Mouse (Mus musculus) kidney, embryonic 16.5 days (tissue): ENCODE results near the gene Heatr6. TPM values are rescaled to one million over a fixed set of nuclear protein-coding genes. Genes with fewer than 3 reads are reported as not detected.

Experiments used
- ATAC-seq: fragments of 200-750 bp; cut with Nextera tagmentation; 2 replicates; pipeline ENCODE4 v1.8.0; 2017; ENCODE audit warnings: moderate TSS enrichment; ENCODE audit not compliant: low FRiP score, low TSS enrichment
- H3K27ac ChIP-seq: fragments of 300-500 bp; sonication (generic); 2 replicates; pipeline ENCODE4 v1.5.1; 2014; ENCODE audit warnings: low read length
- H3K27me3 ChIP-seq: fragments of 300-500 bp; sonication (generic); 2 replicates; pipeline ENCODE4 v1.6.1; 2014; ENCODE audit warnings: low read length, control low read depth, mixed read lengths; ENCODE audit not compliant: insufficient read depth
- H3K36me3 ChIP-seq: fragments of 300-500 bp; sonication (generic); 2 replicates; pipeline ENCODE4 v1.6.1; 2014; ENCODE audit warnings: low read length, control low read depth, mixed read lengths; ENCODE audit not compliant: insufficient read depth
- H3K4me1 ChIP-seq: fragments of 300-500 bp; sonication (generic); 2 replicates; pipeline ENCODE4 v1.6.1; 2014; ENCODE audit warnings: low read length, control low read depth, mixed read lengths; ENCODE audit not compliant: insufficient read depth
- H3K4me2 ChIP-seq: fragments of 300-500 bp; sonication (generic); replicated peaks from 2 replicates; pipeline ENCODE4 v1.6.1; 2014; ENCODE audit warnings: low read depth, low read length
- H3K4me3 ChIP-seq: fragments of 300-500 bp; sonication (generic); 2 replicates; pipeline ENCODE4 v1.5.1; 2014; ENCODE audit warnings: mild to moderate bottlenecking, low read length
- H3K9ac ChIP-seq: fragments of 300-500 bp; sonication (generic); replicated peaks from 2 replicates; pipeline ENCODE4 v1.6.1; 2014; ENCODE audit warnings: low read length
- H3K9me3 ChIP-seq: fragments of 300-500 bp; sonication (generic); 2 replicates; pipeline ENCODE4 v1.6.1; 2016; ENCODE audit warnings: low read length, control low read depth
- WGBS: fragments of 180-500 bp; shearing (Covaris S2); extraction: QIAGEN DNeasy Blood & Tissue Kit; methylation state at CpG from one replicate; pipeline ENCODE4 v1.1.7; 2014; 5-methylcytosine and 5-hydroxymethylcytosine counted together
- polyA plus RNA-seq: library from polyadenylated mRNA; unstranded; fragments of >200 nt; fragmentation: Nextera tagmentation; extraction: Ambion mirVana; gene quantifications from 2 replicates; pipeline ENCODE4 v1.2.1, GENCODE M21; 2015

Gene Heatr6
- polyA plus RNA-seq, 1 experiment from 2014 or later = 23.6 TPM

DNA sequence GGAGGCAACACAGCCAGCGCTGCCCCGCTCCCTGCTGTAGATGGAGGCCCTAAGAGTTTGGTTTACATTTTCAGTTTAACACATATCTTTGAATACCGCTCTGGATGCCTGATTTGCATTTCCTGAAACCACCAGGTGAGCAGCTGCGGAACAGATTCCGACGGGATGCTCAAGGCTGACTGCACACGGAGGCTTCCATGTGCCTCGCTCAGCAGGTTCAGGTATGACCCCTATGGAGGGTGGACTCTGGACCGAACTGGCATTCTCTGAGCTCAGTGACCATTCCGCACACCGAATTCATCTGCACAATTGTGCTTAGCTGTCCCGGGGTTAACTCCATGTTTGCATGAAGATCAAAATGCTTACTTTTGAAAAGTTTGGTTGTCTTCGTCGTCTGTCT lies 39.8 kb downstream of the Heatr6 start:
- no peaks in the 10 kb centered on the region for H3K36me3 ChIP-seq
- 62% methylated on average over 14 of the region's 14 CpGs for WGBS

DNA sequence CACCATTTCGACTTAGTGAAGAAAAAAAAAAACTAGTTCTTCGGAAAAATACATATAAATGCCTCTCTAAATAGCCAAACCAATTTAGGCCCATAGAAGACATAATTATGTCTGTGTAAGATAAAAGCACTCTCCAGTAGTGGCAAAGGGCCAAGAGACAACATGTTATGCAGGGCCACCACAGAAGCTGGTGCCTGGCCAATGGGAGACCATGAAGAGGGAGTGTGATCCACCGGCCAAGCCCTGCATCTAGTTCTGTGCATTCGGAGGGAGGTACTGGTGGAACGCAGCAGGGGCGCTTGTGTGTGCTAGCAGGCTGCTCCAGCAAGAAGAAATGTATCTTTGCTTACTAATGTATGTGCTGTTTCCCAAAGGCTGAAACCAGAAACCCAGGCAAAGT lies 42.6 kb downstream of the Heatr6 start:
- Histone ChIP-seq H3K4me1 (peaks cover 34% of the 10 kb centered on the region), H3K27ac (peak overlapping the region; percentile 90), H3K27me3 (no peaks in the 10 kb centered on the region), H3K36me3 (no peaks in the 10 kb centered on the region), H3K9me3 (no peaks in the 10 kb centered on the region), H3K4me3 (no peak overlapping the region), H3K9ac (no peak overlapping the region), H3K4me2 (no peak overlapping the region)
- 57% methylated on average over 6 of the region's 6 CpGs for WGBS
- ATAC-seq = no peak

More for the DNA sequence above, 39.8 kb downstream of the Heatr6 start:
- ATAC-seq = peak; percentile 69; the same call in 1 of the 2 replicates
- Histone ChIP-seq H3K4me2 (no peak overlapping the region), H3K9me3 (no peaks in the 10 kb centered on the region), H3K27ac (peak overlapping the region; percentile 54), H3K4me3 (no peak overlapping the region), H3K27me3 (no peaks in the 10 kb centered on the region), H3K9ac (no peak overlapping the region), H3K4me1 (peaks cover 45% of the 10 kb centered on the region)

DNA sequence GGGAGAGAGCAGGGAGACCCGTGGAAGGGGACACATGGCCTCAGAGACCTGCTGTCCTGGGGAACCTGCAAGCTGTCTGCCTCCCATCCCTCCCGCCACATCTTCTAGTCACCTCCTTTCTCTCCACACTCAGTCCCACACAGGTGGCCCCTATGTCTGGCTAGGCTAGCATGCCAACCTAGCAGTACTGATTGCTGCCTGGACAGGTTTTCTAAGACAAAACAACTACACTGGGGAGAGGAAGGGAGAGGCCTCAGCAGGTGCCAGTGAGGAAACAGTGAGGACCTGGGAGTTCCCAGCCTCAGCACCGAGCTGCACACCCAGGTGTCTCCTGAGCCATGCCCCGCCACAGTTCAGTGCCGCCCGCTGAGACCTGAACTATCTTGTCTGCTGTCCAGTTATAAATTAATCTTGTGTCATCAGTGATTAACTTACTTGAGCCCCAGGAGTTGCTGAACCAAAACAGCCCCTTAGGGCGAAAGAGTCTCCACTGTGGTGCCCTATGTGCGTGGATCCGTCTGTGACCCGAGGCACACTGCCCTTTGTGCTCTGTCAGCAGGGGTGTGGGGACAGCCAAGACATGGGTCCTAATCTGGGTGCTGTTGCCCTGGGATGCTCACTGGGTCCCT lies 43.6 kb downstream of the Heatr6 start:
- no peaks in the 10 kb centered on the region for H3K27me3 ChIP-seq
- no peak overlapping the region for H3K4me2 ChIP-seq
- no peaks in the 10 kb centered on the region for H3K36me3 ChIP-seq
- H3K27ac ChIP-seq = peak overlapping the region; percentile 90
- H3K9me3 ChIP-seq = no peaks in the 10 kb centered on the region
- 0 out of 2 replicates have a peak overlapping the region, but pooled peaks have one; percentile 19 for H3K9ac ChIP-seq
- ATAC-seq = peak; percentile 95
- H3K4me1 ChIP-seq = peaks cover 34% of the 10 kb centered on the region
- no peak overlapping the region for H3K4me3 ChIP-seq
- 61% methylated on average over 10 of the region's 10 CpGs for WGBS

DNA sequence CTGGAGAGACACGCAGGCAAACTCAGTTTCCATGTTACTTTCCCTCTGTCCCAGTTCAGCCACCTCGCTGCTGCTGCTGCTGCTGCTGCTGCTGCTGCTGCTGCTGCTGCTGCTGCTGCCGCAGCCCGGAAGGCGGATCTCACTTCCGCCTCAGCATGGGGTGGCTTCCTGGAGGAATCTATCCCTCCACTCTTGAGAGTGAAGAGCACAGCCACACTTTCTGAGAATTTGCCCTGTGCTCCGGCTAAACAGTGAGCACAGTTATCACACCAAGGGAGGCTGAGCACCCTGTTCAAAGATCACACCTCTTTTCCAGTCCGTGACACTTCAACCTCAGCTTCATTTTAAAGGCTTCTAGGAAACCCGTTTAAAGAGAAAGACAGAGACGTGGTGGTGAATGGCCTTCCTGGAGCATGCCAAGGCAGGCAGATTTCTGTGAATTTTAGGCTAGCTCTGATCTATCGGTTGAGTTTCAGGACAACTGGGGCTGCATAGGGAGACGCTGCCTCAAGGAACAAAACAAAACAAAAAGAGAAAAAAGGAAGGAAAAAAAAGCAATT lies 46.5 kb downstream of the Heatr6 start:
- no peak overlapping the region for H3K4me3 ChIP-seq
- H3K4me2 ChIP-seq = no peak overlapping the region
- H3K4me1 ChIP-seq = peaks cover 21% of the 10 kb centered on the region
- peak overlapping the region; percentile 51; the same call in 1 of the 2 replicates for H3K27ac ChIP-seq
- peak overlapping the region; percentile 20; the same call in 1 of the 2 replicates for H3K9ac ChIP-seq
- no peak for ATAC-seq
- no peaks in the 10 kb centered on the region for H3K9me3 ChIP-seq
- no peaks in the 10 kb centered on the region for H3K27me3 ChIP-seq
- 77% methylated on average over 12 of the region's 12 CpGs for WGBS
- no peaks in the 10 kb centered on the region for H3K36me3 ChIP-seq

DNA sequence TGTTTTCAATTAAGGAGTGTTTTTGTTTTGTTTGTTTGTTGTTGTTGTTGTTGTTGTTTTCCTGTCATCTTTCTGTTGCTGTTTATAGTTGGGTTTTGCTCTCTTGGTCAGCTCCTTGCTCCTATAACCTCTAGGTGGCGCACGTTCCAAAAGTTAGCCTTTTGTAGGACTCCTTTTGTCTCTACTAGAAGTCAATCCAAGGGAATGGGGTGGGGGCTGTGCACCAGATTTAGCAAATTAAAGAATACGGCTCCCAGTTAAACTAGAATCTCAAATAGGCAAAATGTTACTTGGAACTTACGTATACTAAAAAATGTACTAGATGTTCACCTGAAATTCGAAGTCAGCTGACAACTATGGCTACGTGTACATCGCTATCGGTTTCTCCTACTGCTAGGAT lies 48.7 kb downstream of the Heatr6 start:
- no peak overlapping the region for H3K27ac ChIP-seq
- peaks cover 9% of the 10 kb centered on the region; the same call in 1 of the 2 replicates for H3K4me1 ChIP-seq
- H3K36me3 ChIP-seq = no peaks in the 10 kb centered on the region
- H3K4me3 ChIP-seq = no peak overlapping the region
- no peaks in the 10 kb centered on the region for H3K27me3 ChIP-seq
- no peak overlapping the region for H3K4me2 ChIP-seq
- H3K9me3 ChIP-seq = no peaks in the 10 kb centered on the region; the same call in 1 of the 2 replicates
- H3K9ac ChIP-seq = no peak overlapping the region
- 0 out of 2 replicates have a peak, but pooled peaks have one; percentile 50 for ATAC-seq
- 66% methylated on average over 8 of the region's 8 CpGs for WGBS

DNA sequence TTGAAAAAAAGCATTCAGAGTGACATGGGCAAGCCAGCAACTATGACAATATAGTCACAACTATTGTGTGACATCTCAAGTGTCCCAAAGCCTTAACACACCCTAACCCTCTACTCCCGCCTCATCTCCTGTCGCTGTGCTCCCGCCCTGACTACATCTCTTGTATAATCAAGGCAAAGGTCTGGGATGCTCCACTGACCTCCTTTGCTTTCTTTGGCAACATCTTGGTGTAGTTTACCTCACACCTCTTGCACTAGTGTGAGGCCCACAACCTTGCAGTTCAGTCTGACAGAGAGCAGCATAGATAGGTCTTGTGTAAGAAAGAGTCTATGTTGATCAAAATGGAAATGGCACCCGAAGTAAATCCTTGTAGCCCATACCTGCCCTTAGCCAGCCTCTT lies 49.1 kb downstream of the Heatr6 start:
- H3K9ac ChIP-seq = no peak overlapping the region
- no peak for ATAC-seq
- no peaks in the 10 kb centered on the region; the same call in 1 of the 2 replicates for H3K9me3 ChIP-seq
- no peaks in the 10 kb centered on the region for H3K36me3 ChIP-seq
- H3K4me2 ChIP-seq = no peak overlapping the region
- H3K27me3 ChIP-seq = no peaks in the 10 kb centered on the region
- H3K27ac ChIP-seq = no peak overlapping the region
- 81% methylated on average over 4 of the region's 4 CpGs for WGBS
- H3K4me1 ChIP-seq = peaks cover 5% of the 10 kb centered on the region; the same call in 1 of the 2 replicates
- no peak overlapping the region for H3K4me3 ChIP-seq

DNA sequence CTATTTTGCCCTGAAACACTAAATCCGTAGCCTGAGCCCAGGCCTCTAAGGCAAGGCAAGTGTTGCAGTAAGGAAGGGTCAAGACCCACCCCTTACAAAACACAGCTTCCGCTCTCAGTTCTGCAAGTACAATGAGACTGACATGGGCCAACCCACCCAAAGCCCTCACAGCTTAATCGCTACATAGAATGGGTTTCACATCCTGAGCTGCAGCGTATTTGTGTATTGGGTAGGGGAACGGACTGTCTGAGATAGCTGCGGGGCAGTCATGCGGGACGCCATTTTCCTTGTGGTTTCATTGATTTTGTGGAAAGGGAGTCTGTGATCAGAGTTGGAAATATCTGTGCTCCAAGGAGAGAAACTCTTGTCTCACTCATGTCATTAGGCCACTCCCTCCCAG lies 56.9 kb downstream of the Heatr6 start:
- 56% methylated on average over 8 of the region's 8 CpGs for whole genome bisulfite sequencing
- peak overlapping the region; percentile 1; the same call in 1 of the 2 replicates for H3K27ac ChIP-seq

DNA sequence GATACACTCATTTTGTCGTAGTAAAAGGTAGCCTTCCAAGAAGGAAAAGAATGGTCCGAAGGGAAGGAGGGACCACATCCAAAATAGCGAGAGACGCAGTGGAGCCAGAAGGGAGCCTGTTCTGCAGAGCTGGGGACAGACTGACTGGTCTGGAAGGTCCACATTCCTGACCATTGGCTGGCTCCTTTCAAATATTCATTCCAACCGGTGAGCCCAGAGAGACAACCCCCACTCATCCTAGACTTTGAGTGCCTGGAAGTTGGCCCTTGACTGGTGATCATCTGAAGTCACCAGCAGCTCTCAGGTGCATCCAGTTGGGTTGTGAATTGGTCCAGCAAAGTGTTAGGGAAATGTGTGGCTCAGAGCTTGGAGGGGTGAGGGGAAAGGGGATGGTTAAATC lies 61.7 kb downstream of the Heatr6 start:
- no peak overlapping the region for H3K9ac ChIP-seq
- peaks cover 39% of the 10 kb centered on the region for H3K4me1 ChIP-seq
- no peak for ATAC-seq
- 67% methylated on average over 5 of the region's 5 CpGs for WGBS
- H3K9me3 ChIP-seq = no peaks in the 10 kb centered on the region
- no peaks in the 10 kb centered on the region for H3K36me3 ChIP-seq
- H3K27me3 ChIP-seq = no peaks in the 10 kb centered on the region
- no peak overlapping the region for H3K4me2 ChIP-seq
- peak overlapping the region; percentile 82 for H3K27ac ChIP-seq
- H3K4me3 ChIP-seq = no peak overlapping the region

More for the DNA sequence above, 56.9 kb downstream of the Heatr6 start:
- Histone ChIP-seq H3K4me3 (no peak overlapping the region), H3K27me3 (no peaks in the 10 kb centered on the region), H3K36me3 (no peaks in the 10 kb centered on the region), H3K4me2 (no peak overlapping the region), H3K4me1 (peaks cover 18% of the 10 kb centered on the region), H3K9ac (0 out of 2 replicates have a peak overlapping the region, but pooled peaks have one; percentile 1), H3K9me3 (no peaks in the 10 kb centered on the region; the same call in 1 of the 2 replicates)
- no peak for ATAC-seq

DNA sequence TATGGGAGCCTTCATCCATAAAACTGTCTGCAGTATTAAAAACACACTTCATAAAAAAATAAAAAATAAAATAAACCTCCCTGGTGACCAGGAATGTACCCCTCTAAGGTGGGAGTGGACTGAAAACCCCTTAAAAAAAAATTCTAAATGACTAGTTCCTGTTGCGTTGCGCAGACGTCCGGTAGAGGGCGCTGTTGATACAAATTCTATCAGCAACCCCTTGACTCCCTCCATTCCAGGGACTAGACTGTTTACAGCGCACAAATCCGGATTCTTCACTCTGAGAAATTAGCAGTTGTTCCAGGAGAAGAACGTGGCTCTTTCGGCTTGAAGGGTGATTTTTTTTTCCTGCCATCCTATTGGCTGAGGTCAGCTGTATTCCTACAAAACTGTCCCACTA lies 62.1 kb downstream of the Heatr6 start:
- Histone ChIP-seq H3K9ac (no peak overlapping the region), H3K27ac (peak overlapping the region; percentile 98), H3K4me1 (peaks cover 39% of the 10 kb centered on the region), H3K27me3 (no peaks in the 10 kb centered on the region), H3K36me3 (no peaks in the 10 kb centered on the region), H3K9me3 (no peaks in the 10 kb centered on the region), H3K4me2 (0 out of 2 replicates have a peak overlapping the region, but pooled peaks have one; percentile 19), H3K4me3 (no peak overlapping the region)
- WGBS = 8% methylated on average over 9 of the region's 9 CpGs
- ATAC-seq = no peak

DNA sequence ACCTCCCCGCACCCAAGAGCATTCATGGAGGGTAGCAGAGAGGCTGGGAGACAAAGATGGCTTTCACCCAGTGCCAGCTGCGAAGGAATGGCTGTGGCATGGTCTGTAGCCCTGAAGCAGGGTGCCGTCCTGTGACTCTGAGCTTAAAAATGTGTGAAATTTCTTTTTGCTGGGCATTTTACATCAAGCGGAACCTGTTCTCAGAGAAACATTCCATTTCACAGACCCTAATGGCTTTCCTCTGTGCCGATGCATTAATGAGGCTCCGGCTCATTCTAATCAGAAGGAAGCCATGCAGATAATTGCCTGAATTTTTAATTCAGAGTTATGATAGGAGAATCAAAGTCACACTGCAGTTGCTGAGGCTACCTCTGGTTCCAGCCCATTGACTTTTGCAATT lies 63.6 kb downstream of the Heatr6 start:
- Histone ChIP-seq H3K27ac (peak overlapping the region; percentile 98), H3K9me3 (no peaks in the 10 kb centered on the region), H3K27me3 (no peaks in the 10 kb centered on the region), H3K4me1 (peaks cover 38% of the 10 kb centered on the region), H3K4me3 (peak overlapping the region; percentile 30), H3K36me3 (no peaks in the 10 kb centered on the region), H3K9ac (peak overlapping the region; percentile 49), H3K4me2 (peak overlapping the region; percentile 48)
- ATAC-seq = peak; percentile 68
- 53% methylated on average over 6 of the region's 6 CpGs for WGBS
